Mouse (Mus musculus): Measurements from ENCODE around the gene Sem1. TPM values are rescaled to one million over a fixed set of nuclear protein-coding genes. Genes with fewer than 3 reads are reported as not detected.

Gene Sem1
- total RNA-seq (2014; rRNA removed) (45.6 and 49.2 TPM in 2 replicates), polyA plus RNA-seq (2012; rRNA removed) (15.2 and 16.9 TPM in 2 replicates)

GRCm38 (mm10) chr6:6578304-6579149, at the start of gene Sem1:
TSS of gene Sem1 (minus strand) at chr6:6578663.
- WGBS: 1% methylated on average over 59 of the region's 59 CpGs
- peak within 1 kb of the TSS; percentile 75 for H3K4me3 ChIP-seq (ENCODE audit: insufficient read depth, low read depth, low read length)
- no peak for TF ChIP-seq CTCF (IDR thresholded peaks at IDR 0.05; ENCODE audit: low read depth, low read length)
- TF ChIP-seq POLR2A (IDR thresholded peaks at IDR 0.05; ENCODE audit: extremely low read depth, insufficient read depth, low read length): peak; percentile 57; the same call in 1 of the 2 replicates

DNA sequence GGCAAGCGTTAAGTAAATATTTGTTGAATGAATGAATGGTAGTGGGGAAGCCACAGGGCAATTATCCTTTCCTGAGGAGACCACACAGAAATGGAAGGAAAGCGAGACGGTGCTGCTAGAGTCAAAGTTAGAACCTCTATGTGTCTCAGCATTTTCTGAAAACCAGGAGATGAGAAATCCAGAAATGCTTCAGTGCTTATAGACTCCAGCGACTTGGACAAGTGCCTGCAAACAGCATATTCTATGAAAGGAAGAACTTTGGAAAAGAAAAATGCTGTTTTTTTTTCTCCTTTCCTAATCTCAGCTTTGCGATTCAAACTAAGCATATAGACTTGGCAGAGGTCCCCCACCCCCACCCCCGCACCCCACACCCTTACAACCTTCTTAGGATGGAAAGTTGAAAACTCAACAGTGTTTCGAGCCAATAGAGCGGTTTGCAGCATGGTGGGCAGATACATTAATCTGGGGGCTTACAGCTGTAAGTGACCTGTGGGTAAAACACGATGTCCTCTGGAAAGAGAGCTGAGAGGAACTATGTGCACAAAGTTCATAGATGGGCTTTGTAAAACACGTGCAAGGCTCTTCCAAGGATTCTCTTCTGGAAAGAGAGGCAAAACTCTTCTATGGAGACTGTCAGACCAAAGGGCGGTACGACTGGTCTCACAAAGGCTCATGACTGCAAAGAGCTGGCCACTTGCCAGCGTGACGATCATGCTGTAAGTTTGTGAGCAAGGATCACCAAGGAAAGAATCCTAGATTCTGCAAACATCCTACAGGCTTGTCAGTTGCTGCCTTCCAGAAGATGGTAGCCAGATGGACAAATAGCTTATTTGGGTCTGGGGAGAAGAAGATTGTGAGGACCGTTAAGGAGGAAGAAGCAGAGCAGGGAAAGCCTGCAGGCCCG, 44.6 kb upstream of the Sem1 start:
- TF ChIP-seq POLR2A (IDR thresholded peaks at IDR 0.05; ENCODE audit: extremely low read depth, insufficient read depth, low read length): no peak
- TF ChIP-seq CTCF (IDR thresholded peaks at IDR 0.05; ENCODE audit: low read depth, low read length): no peak
- no peaks in the 10 kb centered on the region for H3K27me3 ChIP-seq (ENCODE audit: control insufficient read depth, insufficient read depth, low read length)
- 57% methylated on average over 16 of the region's 16 CpGs for WGBS
- no peaks in the 10 kb centered on the region for H3K4me1 ChIP-seq (ENCODE audit: control insufficient read depth, insufficient read depth, low read length)
- H3K79me2 ChIP-seq (ENCODE audit: control insufficient read depth, insufficient read depth, low read length): no peaks in the 10 kb centered on the region
- DNase-seq (ENCODE audit: extremely low read depth, low read depth, low spot score): peak; percentile 31
- H3K9ac ChIP-seq (ENCODE audit: low read depth, low read length): no peak overlapping the region
- H3K27ac ChIP-seq (replicated peaks; ENCODE audit: insufficient read depth, low read depth, low read length): no peak overlapping the region
- H3K36me3 ChIP-seq (ENCODE audit: control insufficient read depth, insufficient read depth, low read length): no peaks in the 10 kb centered on the region
- no peak overlapping the region for H3K4me3 ChIP-seq (ENCODE audit: insufficient read depth, low read depth, low read length)

More at GRCm38 (mm10) chr6:6578304-6579149, at the start of gene Sem1:
- Histone ChIP-seq H3K79me2 (ENCODE audit: control insufficient read depth, insufficient read depth, low read length) (peaks cover 12% of the 10 kb centered on the region; the same call in 1 of the 2 replicates), H3K27me3 (ENCODE audit: control insufficient read depth, insufficient read depth, low read length) (no peaks in the 10 kb centered on the region), H3K36me3 (ENCODE audit: control insufficient read depth, insufficient read depth, low read length) (no peaks in the 10 kb centered on the region), H3K9ac (ENCODE audit: low read depth, low read length) (peak within 1 kb of the TSS; percentile 95), H3K27ac (replicated peaks; ENCODE audit: insufficient read depth, low read depth, low read length) (peak within 1 kb of the TSS; percentile 92), H3K4me1 (ENCODE audit: control insufficient read depth, insufficient read depth, low read length) (peaks cover 10% of the 10 kb centered on the region)
- peak; percentile 90 for DNase-seq (ENCODE audit: extremely low read depth, low read depth, low spot score)

DNA sequence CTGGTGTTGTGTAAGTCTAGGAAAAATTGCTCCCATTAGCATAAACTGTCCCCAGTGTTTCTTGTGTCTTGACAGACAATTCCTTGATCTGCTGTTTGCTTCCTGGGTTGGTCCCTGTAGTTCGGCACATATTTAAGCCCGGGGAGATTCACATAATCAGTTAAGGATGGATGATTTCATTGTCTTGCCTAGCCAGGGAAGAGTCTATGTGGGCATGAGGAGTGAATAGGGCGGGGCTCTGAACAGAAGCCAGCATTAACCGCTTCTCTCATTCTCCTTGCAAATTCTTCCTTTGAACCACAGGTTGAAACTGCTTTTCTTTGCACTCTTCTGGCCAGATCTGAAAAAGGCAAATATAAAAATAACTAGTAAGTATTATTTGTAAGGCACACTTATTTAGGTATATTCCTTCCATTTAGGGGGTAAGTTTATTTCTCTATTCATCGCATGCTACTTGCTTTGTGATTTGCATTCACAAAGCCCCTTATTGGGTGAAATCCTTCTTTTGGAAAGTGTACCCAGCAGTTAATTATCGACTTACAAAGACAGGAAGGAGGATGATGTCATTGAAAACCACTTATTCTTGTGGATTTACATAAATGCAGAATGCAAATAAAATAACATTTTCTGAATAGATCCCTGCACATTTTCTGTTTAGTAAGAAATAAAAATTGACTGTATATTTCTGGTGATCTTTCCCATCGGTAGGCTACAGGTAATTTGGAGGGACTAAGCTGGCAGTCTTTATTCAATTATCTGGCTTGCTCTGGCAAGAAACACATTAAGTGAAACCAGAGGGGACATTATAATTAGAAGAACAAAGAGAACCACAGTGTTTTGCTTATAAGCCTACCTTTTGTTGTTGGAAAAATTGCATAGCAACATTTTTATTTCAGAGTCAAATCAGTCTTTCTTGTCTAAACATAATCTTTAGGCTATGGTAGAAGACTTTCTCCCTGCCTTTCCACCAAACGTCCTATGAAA, 25.4 kb upstream of the Sem1 start:
- Histone ChIP-seq H3K4me3 (ENCODE audit: insufficient read depth, low read depth, low read length) (no peak overlapping the region), H3K36me3 (ENCODE audit: control insufficient read depth, insufficient read depth, low read length) (no peaks in the 10 kb centered on the region), H3K79me2 (ENCODE audit: control insufficient read depth, insufficient read depth, low read length) (no peaks in the 10 kb centered on the region), H3K27ac (replicated peaks; ENCODE audit: insufficient read depth, low read depth, low read length) (no peak overlapping the region), H3K4me1 (ENCODE audit: control insufficient read depth, insufficient read depth, low read length) (no peaks in the 10 kb centered on the region), H3K27me3 (ENCODE audit: control insufficient read depth, insufficient read depth, low read length) (no peaks in the 10 kb centered on the region), H3K9ac (ENCODE audit: low read depth, low read length) (no peak overlapping the region)
- DNase-seq (ENCODE audit: extremely low read depth, low read depth, low spot score): no peak
- no peak for TF ChIP-seq POLR2A (IDR thresholded peaks at IDR 0.05; ENCODE audit: extremely low read depth, insufficient read depth, low read length)
- TF ChIP-seq CTCF (IDR thresholded peaks at IDR 0.05; ENCODE audit: low read depth, low read length): no peak
- 68% methylated on average over 8 of the region's 8 CpGs for WGBS

- no peaks in the 10 kb centered on the region for H3K4me1 ChIP-seq (ENCODE audit: control insufficient read depth, insufficient read depth, low read length)
- H3K79me2 ChIP-seq (ENCODE audit: control insufficient read depth, insufficient read depth, low read length): no peaks in the 10 kb centered on the region
- no peak for TF ChIP-seq CTCF (IDR thresholded peaks at IDR 0.05; ENCODE audit: low read depth, low read length)
- no peak for TF ChIP-seq POLR2A (IDR thresholded peaks at IDR 0.05; ENCODE audit: extremely low read depth, insufficient read depth, low read length)
- no peak for DNase-seq (ENCODE audit: extremely low read depth, low read depth, low spot score)
- H3K9ac ChIP-seq (ENCODE audit: low read depth, low read length): no peak overlapping the region
- H3K27ac ChIP-seq (replicated peaks; ENCODE audit: insufficient read depth, low read depth, low read length): no peak overlapping the region
- H3K27me3 ChIP-seq (ENCODE audit: control insufficient read depth, insufficient read depth, low read length): no peaks in the 10 kb centered on the region
- WGBS: 80% methylated on average over 2 of the region's 2 CpGs
- H3K36me3 ChIP-seq (ENCODE audit: control insufficient read depth, insufficient read depth, low read length): no peaks in the 10 kb centered on the region
- H3K4me3 ChIP-seq (ENCODE audit: insufficient read depth, low read depth, low read length): no peak overlapping the region
These were observed 7.8 kb upstream of the Sem1 start for GRCm38 (mm10) chr6:6586313-6586712.

- DNase-seq (ENCODE audit: extremely low read depth, low read depth, low spot score): no peak
- H3K4me3 ChIP-seq (ENCODE audit: insufficient read depth, low read depth, low read length): no peak overlapping the region
- no peak overlapping the region for H3K9ac ChIP-seq (ENCODE audit: low read depth, low read length)
- peaks cover 4% of the 10 kb centered on the region; the same call in 1 of the 2 replicates for H3K79me2 ChIP-seq (ENCODE audit: control insufficient read depth, insufficient read depth, low read length)
- H3K4me1 ChIP-seq (ENCODE audit: control insufficient read depth, insufficient read depth, low read length): peaks cover 4% of the 10 kb centered on the region; the same call in 1 of the 2 replicates
- no peaks in the 10 kb centered on the region for H3K36me3 ChIP-seq (ENCODE audit: control insufficient read depth, insufficient read depth, low read length)
- H3K27ac ChIP-seq (replicated peaks; ENCODE audit: insufficient read depth, low read depth, low read length): no peak overlapping the region
- no peaks in the 10 kb centered on the region for H3K27me3 ChIP-seq (ENCODE audit: control insufficient read depth, insufficient read depth, low read length)
- WGBS: 71% methylated on average over 2 of the region's 2 CpGs
- TF ChIP-seq POLR2A (IDR thresholded peaks at IDR 0.05; ENCODE audit: extremely low read depth, insufficient read depth, low read length) (no peak), CTCF (IDR thresholded peaks at IDR 0.05; ENCODE audit: low read depth, low read length) (no peak)
These were observed 3.4 kb upstream of the Sem1 start for GRCm38 (mm10) chr6:6581849-6582248.
